Mouse (Mus musculus) liver, embryonic 14.5 days (tissue): ENCODE results near the gene Rora.

ENCODE experiments used
- CTCF ChIP-seq: IDR thresholded peaks from 2 replicates; pipeline ENCODE4 v1.5.1; 2016; ENCODE audit warnings: antibody characterized with exemption, low read depth, control low read depth
- EP300 ChIP-seq: IDR thresholded peaks from 2 replicates; pipeline ENCODE4 v1.6.1; 2016; ENCODE audit warnings: antibody characterized with exemption, low read depth

DNA sequence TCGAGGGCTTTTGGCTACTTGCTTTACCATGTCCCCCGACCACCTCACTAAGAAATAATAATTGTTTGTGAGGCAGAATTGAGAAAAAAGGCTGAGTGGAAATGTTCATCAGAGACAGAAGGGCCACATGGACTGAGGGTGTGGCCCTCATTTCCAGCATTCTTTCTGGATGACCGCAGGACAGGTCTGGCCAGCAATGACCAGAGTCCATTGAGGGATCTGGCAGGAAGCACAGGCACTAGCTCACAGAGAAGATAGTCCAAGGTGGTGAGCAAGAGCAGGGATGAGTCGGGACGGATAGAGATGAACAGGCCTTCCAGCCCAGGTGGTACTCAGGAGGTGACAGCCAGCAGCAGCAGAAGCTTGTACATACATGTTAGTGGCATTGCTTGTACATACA lies 501.1 kb downstream of the Rora start:
- no peak for TF ChIP-seq CTCF
- no peak for TF ChIP-seq EP300
